Mouse (Mus musculus) lung, adult 2 months (tissue): ENCODE data around the gene Gm853.

Experiments used
- CTCF ChIP-seq: fragments of 200-500 bp; IDR thresholded peaks from 2 replicates; pipeline ENCODE4 v1.5.1; 2011; ENCODE audit warnings: mild to moderate bottlenecking, low read length, control low read depth; ENCODE audit not compliant: insufficient read depth
- POLR2A ChIP-seq: fragments of 200-500 bp; IDR thresholded peaks from 2 replicates; pipeline ENCODE4 v1.6.1; 2011; ENCODE audit warnings: low read depth, mild to moderate bottlenecking, control low read depth, low read length, borderline replicate concordance; ENCODE audit errors: extremely low read depth

- no peak; the same call in 1 of the 2 replicates for TF ChIP-seq POLR2A
- no peak for TF ChIP-seq CTCF
Observed at GRCm38 (mm10) chr4:130166592-130166991, 55.6 kb downstream of the Gm853 start.
